8 mouse cellular contexts compared by ENCODE assay signal in genomic region chr2:5951621-5952211, GRCm38 (mm10). TPM values are rescaled to one million over a fixed set of nuclear protein-coding genes. Genes with fewer than 3 reads are reported as not detected.
DNase-seq lines count a peak whose midpoint lies in the region; ATAC-seq lines count a peak whose summit lies in the region.

No protein-coding gene starts in this region.

- peak overlapping the region; percentile 90 for H3K4me3 ChIP-seq in heart, embryonic 10.5 days
- peak overlapping the region; percentile 99 for H3K4me3 ChIP-seq in forebrain, embryonic 15.5 days

- H3K27ac ChIP-seq in heart, embryonic 10.5 days = peak overlapping the region; percentile 94
- H3K27ac ChIP-seq in forebrain, embryonic 15.5 days (replicated peaks) = peak overlapping the region; percentile 88

- under 1% methylated on average over 46 of the region's 46 CpGs for WGBS in heart, embryonic 10.5 days
- WGBS in forebrain, embryonic 15.5 days = under 1% methylated on average over 46 of the region's 46 CpGs

- H3K4me1 ChIP-seq in heart, embryonic 10.5 days = peaks cover 3% of the 10 kb centered on the region; the same call in 1 of the 2 replicates
- H3K4me1 ChIP-seq in forebrain, embryonic 15.5 days = peaks cover 14% of the 10 kb centered on the region

- H3K36me3 ChIP-seq in heart, embryonic 10.5 days = peaks cover 4% of the 10 kb centered on the region; the same call in 1 of the 2 replicates
- H3K36me3 ChIP-seq in forebrain, embryonic 15.5 days = no peaks in the 10 kb centered on the region

- H3K9ac ChIP-seq in forebrain, embryonic 15.5 days (replicated peaks) = peak overlapping the region; percentile 97

- H3K27me3 ChIP-seq in heart, embryonic 10.5 days (ENCODE audit: insufficient read depth, poor library complexity, severe bottlenecking) = no peaks in the 10 kb centered on the region
- no peaks in the 10 kb centered on the region for H3K27me3 ChIP-seq in forebrain, embryonic 15.5 days

- peak overlapping the region; percentile 75 for H3K4me2 ChIP-seq in forebrain, embryonic 15.5 days (replicated peaks)

- DNase-seq in heart, embryonic 10.5 days (ENCODE audit: low spot score) = peak; percentile 90
- no peak for DNase-seq in heart, adult 9 months (ENCODE audit: low spot score in 2 of 2)
- DNase-seq in 416B (ENCODE audit: low read depth) = peak; percentile 40
- DNase-seq in ZHBTc4 (ENCODE audit: low read depth, low spot score) = peak; percentile 78
- peak; percentile 64 for DNase-seq in liver
- no peak for DNase-seq in ovary, postnatal 36 days (ENCODE audit: low spot score)

- no peaks in the 10 kb centered on the region for H3K9me3 ChIP-seq in heart, embryonic 10.5 days
- no peaks in the 10 kb centered on the region for H3K9me3 ChIP-seq in forebrain, embryonic 15.5 days

- ATAC-seq in forebrain, embryonic 15.5 days (replicated peaks) = no peak; the same call in 1 of the 2 replicates
- ATAC-seq in monocyte, adult 5-6 weeks (replicated peaks; ENCODE audit: insufficient number of reproducible peaks, low FRiP score, low TSS enrichment, poor library complexity, severe bottlenecking) = peak; percentile 26; the same call in 1 of the 2 replicates

RNA-seq across cellular contexts. Expression of gene Upf2, which starts 0.4 kb away (rescaled TPM):
- polyA plus RNA-seq in heart, embryonic 10.5 days (2016; fragmentation: Nextera tagmentation; extraction: Ambion mirVana) = 6.0 and 8.2 TPM in 2 replicates
- 9.1 and 9.5 TPM in 2 replicates for polyA plus RNA-seq in forebrain, embryonic 15.5 days (2015; fragmentation: Nextera tagmentation; extraction: Ambion mirVana)
- total RNA-seq in monocyte, adult 5-6 weeks (2017) = 22.8 to 45.3 TPM (median 26.3 TPM) in 3 replicates

RNA-seq across cellular contexts. Expression of gene Dhtkd1, which starts 9.1 kb away (rescaled TPM):
- polyA plus RNA-seq in heart, embryonic 10.5 days (2016; fragmentation: Nextera tagmentation; extraction: Ambion mirVana) = 3.4 and 4.2 TPM in 2 replicates
- polyA plus RNA-seq in forebrain, embryonic 15.5 days (2015; fragmentation: Nextera tagmentation; extraction: Ambion mirVana) = 6.0 and 8.9 TPM in 2 replicates
- not detected in 3 replicates for total RNA-seq in monocyte, adult 5-6 weeks (2017)

RNA-seq across cellular contexts. Expression of gene Sec61a2, which starts 56.5 kb away (rescaled TPM):
- 62.6 and 74.4 TPM in 2 replicates for polyA plus RNA-seq in heart, embryonic 10.5 days (2016; fragmentation: Nextera tagmentation; extraction: Ambion mirVana)
- 88.2 and 95.8 TPM in 2 replicates for polyA plus RNA-seq in forebrain, embryonic 15.5 days (2015; fragmentation: Nextera tagmentation; extraction: Ambion mirVana)
- total RNA-seq in monocyte, adult 5-6 weeks (2017) = 19.5 to 23.4 TPM (median 20.7 TPM) in 3 replicates

Comparison
In these comparisons a context has a peak if more than half of its experiments do, and no peak if none do; other contexts are left out.
1. DNase-seq: peak in heart, embryonic 10.5 days (single experiment), 416B (single experiment), ZHBTc4 (single experiment) and liver (single experiment); none in heart, adult 9 months (0 of 2) and ovary, postnatal 36 days (single experiment).